Mouse (Mus musculus) midbrain, postnatal 0 days (tissue): Measurements from ENCODE around the gene Calcoco2. TPM values are rescaled to one million over a fixed set of nuclear protein-coding genes. Genes with fewer than 3 reads are reported as not detected.

Experiments
- ATAC-seq: fragments of 200-750 bp; cut with Nextera tagmentation; 2 replicates; pipeline ENCODE4 v1.8.0; 2017; ENCODE audit warnings: moderate number of reproducible peaks, mild to moderate bottlenecking, moderate TSS enrichment, moderate library complexity; ENCODE audit not compliant: low FRiP score
- DNase-seq: peaks from one replicate; pipeline ENCODE4 v3.0.0-alpha.2; 2015; ENCODE audit warnings: low spot score
- H3K27ac ChIP-seq: fragments of 300-500 bp; sonication (generic); 2 replicates; pipeline ENCODE4 v1.5.1; 2014; ENCODE audit warnings: low read depth, mild to moderate bottlenecking, low read length, mixed read lengths
- H3K27me3 ChIP-seq: fragments of 300-500 bp; sonication (generic); 2 replicates; pipeline ENCODE4 v1.6.1; 2014; ENCODE audit warnings: low read length, control low read depth, mixed read lengths; ENCODE audit not compliant: insufficient read depth
- H3K36me3 ChIP-seq: fragments of 300-500 bp; sonication (generic); 2 replicates; pipeline ENCODE4 v1.6.1; 2014; ENCODE audit warnings: low read length, control low read depth, mixed read lengths; ENCODE audit not compliant: insufficient read depth
- H3K4me1 ChIP-seq: fragments of 300-500 bp; sonication (generic); 2 replicates; pipeline ENCODE4 v1.6.1; 2014; ENCODE audit warnings: mild to moderate bottlenecking, control low read depth, antibody characterized with exemption, low read length, mixed read lengths; ENCODE audit not compliant: insufficient read depth
- H3K4me2 ChIP-seq: fragments of 300-500 bp; sonication (generic); 2 replicates; pipeline ENCODE4 v1.6.1; 2014; ENCODE audit warnings: low read depth, mild to moderate bottlenecking, low read length, mixed read lengths; ENCODE audit not compliant: poor library complexity, severe bottlenecking
- H3K4me3 ChIP-seq: fragments of 300-500 bp; sonication (generic); 2 replicates; pipeline ENCODE4 v1.5.1; 2014; ENCODE audit warnings: low read depth, mild to moderate bottlenecking, low read length, moderate library complexity
- H3K9ac ChIP-seq: fragments of 300-500 bp; sonication (generic); replicated peaks from 2 replicates; pipeline ENCODE4 v1.6.1; 2014; ENCODE audit warnings: mild to moderate bottlenecking, low read length, moderate library complexity, mixed read lengths; ENCODE audit not compliant: poor library complexity, severe bottlenecking
- H3K9me3 ChIP-seq: fragments of 300-500 bp; sonication (generic); 2 replicates; pipeline ENCODE4 v1.6.1; 2016; ENCODE audit warnings: low read length, control low read depth
- CTCF ChIP-seq: IDR thresholded peaks from 2 replicates; pipeline ENCODE4 v1.5.1; 2016; ENCODE audit warnings: antibody characterized with exemption, mild to moderate bottlenecking
- WGBS: fragments of 180-500 bp; shearing (Covaris S2); extraction: QIAGEN DNeasy Blood & Tissue Kit; methylation state at CpG from one replicate; pipeline ENCODE4 v1.1.7; 2014; 5-methylcytosine and 5-hydroxymethylcytosine counted together
- polyA plus RNA-seq: library from polyadenylated mRNA; unstranded; fragments of >200 nt; fragmentation: Nextera tagmentation; extraction: Ambion mirVana; gene quantifications from 2 replicates; pipeline ENCODE4 v1.2.1, GENCODE M21; 2015
- total RNA-seq: library from RNA; depleted of rRNA; stranded (reverse); fragments of >200 nt; gene quantifications from 2 replicates; pipeline ENCODE4 v1.2.3, GENCODE M21; 2014; rRNA removed

Calcoco2 gene
- total and polyA plus RNA-seq, 2 experiments from 2014 or later, result not detected

GRCm38 (mm10) chr11:96049939-96050338 lies 61.8 kb downstream of the Calcoco2 start:
- Histone ChIP-seq H3K27ac (no peak overlapping the region), H3K27me3 (no peaks in the 10 kb centered on the region), H3K4me2 (no peak overlapping the region), H3K9me3 (no peaks in the 10 kb centered on the region), H3K9ac (no peak overlapping the region), H3K4me3 (no peak overlapping the region), H3K4me1 (no peaks in the 10 kb centered on the region), H3K36me3 (peaks cover 58% of the 10 kb centered on the region)
- DNase-seq, result no peak
- no peak for ATAC-seq
- WGBS, result 78% methylated on average over 4 of the region's 4 CpGs
- TF ChIP-seq CTCF, result no peak

Other genes with a start within 250 kb of the Calcoco2 start
- not detected in 2 replicates for gene B4galnt2, start 197.1 kb downstream of the Calcoco2 start, total RNA-seq
- not detected in 2 replicates for gene B4galnt2, start 197.1 kb downstream of the Calcoco2 start, polyA plus RNA-seq
- 2.2 and 3.2 TPM in 2 replicates for gene Igf2bp1, start 106.0 kb downstream of the Calcoco2 start, total RNA-seq
- 1.2 and 1.3 TPM in 2 replicates for gene Igf2bp1, start 106.0 kb downstream of the Calcoco2 start, polyA plus RNA-seq
- gene Gip, start 87.4 kb downstream of the Calcoco2 start, total RNA-seq, result not detected in 2 replicates
- gene Gip, start 87.4 kb downstream of the Calcoco2 start, polyA plus RNA-seq, result not detected in 2 replicates
- 23.2 and 38.6 TPM in 2 replicates for gene Snf8, start 77.1 kb downstream of the Calcoco2 start, total RNA-seq
- 114 TPM in 2 replicates for gene Snf8, start 77.1 kb downstream of the Calcoco2 start, polyA plus RNA-seq
- gene Ube2z, start 46.6 kb downstream of the Calcoco2 start, total RNA-seq, result 59.7 and 62.2 TPM in 2 replicates
- 33.0 and 36.0 TPM in 2 replicates for gene Ube2z, start 46.6 kb downstream of the Calcoco2 start, polyA plus RNA-seq
- gene Atp5g1, start 36.3 kb downstream of the Calcoco2 start, total RNA-seq, result 469 and 710 TPM in 2 replicates
- gene Atp5g1, start 36.3 kb downstream of the Calcoco2 start, polyA plus RNA-seq, result 984 and 1,088 TPM in 2 replicates
- gene Ttll6, start 21.8 kb upstream of the Calcoco2 start, total RNA-seq, result 0.16 and 0.38 TPM in 2 replicates
- 0.16 and 0.39 TPM in 2 replicates for gene Ttll6, start 21.8 kb upstream of the Calcoco2 start, polyA plus RNA-seq
- not detected in 2 replicates for gene Hoxb13, start 82.4 kb upstream of the Calcoco2 start, total RNA-seq
- gene Hoxb13, start 82.4 kb upstream of the Calcoco2 start, polyA plus RNA-seq, result not detected in 2 replicates
- gene Hoxb9, start 159.5 kb upstream of the Calcoco2 start, total RNA-seq, result not detected in 2 replicates
- gene Hoxb9, start 159.5 kb upstream of the Calcoco2 start, polyA plus RNA-seq, result not detected in 2 replicates
- 3.4 TPM in 1 of 2 replicates, not detected in the other for gene Hoxb8, start 169.9 kb upstream of the Calcoco2 start, total RNA-seq
- not detected in 2 replicates for gene Hoxb8, start 169.9 kb upstream of the Calcoco2 start, polyA plus RNA-seq
- 0.19 TPM in 1 of 2 replicates, not detected in the other for gene Hoxb7, start 174.7 kb upstream of the Calcoco2 start, total RNA-seq
- not detected in 2 replicates for gene Hoxb7, start 174.7 kb upstream of the Calcoco2 start, polyA plus RNA-seq
- gene Hoxb6, start 180.5 kb upstream of the Calcoco2 start, total RNA-seq, result 0.22 TPM in 1 of 2 replicates, not detected in the other
- gene Hoxb6, start 180.5 kb upstream of the Calcoco2 start, polyA plus RNA-seq, result not detected in 2 replicates
- 1.5 TPM in 1 of 2 replicates, not detected in the other for gene Hoxb5, start 191.4 kb upstream of the Calcoco2 start, total RNA-seq
- not detected in 2 replicates for gene Hoxb5, start 191.4 kb upstream of the Calcoco2 start, polyA plus RNA-seq
- 0.09 and 0.66 TPM in 2 replicates for gene Hoxb4, start 206.3 kb upstream of the Calcoco2 start, total RNA-seq
- gene Hoxb4, start 206.3 kb upstream of the Calcoco2 start, polyA plus RNA-seq, result not detected in 2 replicates
- 0.94 and 9.2 TPM in 2 replicates for gene Hoxb3, start 211.4 kb upstream of the Calcoco2 start, total RNA-seq
- not detected in 2 replicates for gene Hoxb3, start 211.4 kb upstream of the Calcoco2 start, polyA plus RNA-seq
- 0.52 and 1.2 TPM in 2 replicates for gene Hoxb2, start 238.6 kb upstream of the Calcoco2 start, total RNA-seq
- gene Hoxb2, start 238.6 kb upstream of the Calcoco2 start, polyA plus RNA-seq, result not detected in 2 replicates